Mouse (Mus musculus) ES-E14 (cell line): ENCODE measurements around the gene Usp12.

ENCODE experiments used
- CHD2 ChIP-seq: IDR thresholded peaks from 2 replicates; pipeline ENCODE4 v1.6.1; 2014; ENCODE audit warnings: mild to moderate bottlenecking, low read depth, low read length, inconsistent platforms
- HCFC1 ChIP-seq: IDR thresholded peaks from 2 replicates; pipeline ENCODE4 v1.6.1; 2012; ENCODE audit warnings: low read length, inconsistent platforms, borderline replicate concordance; ENCODE audit not compliant: insufficient read depth
- MAFK ChIP-seq: IDR thresholded peaks from 2 replicates; pipeline ENCODE4 v1.6.1; 2014; ENCODE audit warnings: mild to moderate bottlenecking, low read depth, low read length, inconsistent platforms; ENCODE audit not compliant: insufficient read depth
- ZC3H11A ChIP-seq: IDR thresholded peaks from 2 replicates; pipeline ENCODE4 v1.6.1; 2012; ENCODE audit warnings: low read depth, mild to moderate bottlenecking, inconsistent platforms, low read length, borderline replicate concordance
- ZNF384 ChIP-seq: IDR thresholded peaks from 2 replicates; pipeline ENCODE4 v1.6.1; 2012; ENCODE audit warnings: low read depth, low read length, inconsistent platforms

- TF ChIP-seq ZNF384, result no peak
- TF ChIP-seq MAFK, result no peak
- TF ChIP-seq HCFC1, result no peak
- TF ChIP-seq ZC3H11A, result no peak
- TF ChIP-seq CHD2, result no peak
Measured at GRCm38 (mm10) chr5:146806004-146806430, 11.2 kb upstream of the Usp12 start.
